Mouse (Mus musculus) C2C12 (cell line): ENCODE measurements around the gene Klf2. TPM values are rescaled to one million over a fixed set of nuclear protein-coding genes. Genes with fewer than 3 reads are reported as not detected.

Source experiments
- H3K27me3 ChIP-seq: one replicate; pipeline ENCODE4 v1.6.1; 2011; ENCODE audit not compliant: control insufficient read depth, insufficient read depth, insufficient read length
- H3K36me3 ChIP-seq: one replicate; pipeline ENCODE4 v1.6.1; 2011; ENCODE audit not compliant: control insufficient read depth, insufficient read depth
- H3K4me3 ChIP-seq: one replicate; pipeline ENCODE4 v1.5.1; 2011; ENCODE audit warnings: mild to moderate bottlenecking, control low read depth; ENCODE audit not compliant: poor library complexity, insufficient read depth, severe bottlenecking
- H3K79me2 ChIP-seq: one replicate; pipeline ENCODE4 v1.6.1; 2011; ENCODE audit not compliant: control insufficient read depth, insufficient read depth
- H3K79me3 ChIP-seq: one replicate; pipeline ENCODE4 v1.6.1; 2011; ENCODE audit warnings: low read depth, control low read depth
- H3ac ChIP-seq: one replicate; pipeline ENCODE3; 2011; ENCODE audit warnings: low read depth; ENCODE audit not compliant: control insufficient read depth, insufficient read length
- CEBPB ChIP-seq: IDR thresholded peaks from one replicate; pipeline ENCODE4 v1.6.1; 2011; ENCODE audit warnings: low read depth, mild to moderate bottlenecking, control low read depth, moderate library complexity
- CTCF ChIP-seq: IDR thresholded peaks from one replicate; pipeline ENCODE4 v1.5.1; 2011; ENCODE audit not compliant: control insufficient read depth, insufficient read depth, insufficient read length
- FOSL1 ChIP-seq: IDR thresholded peaks from one replicate; pipeline ENCODE4 v1.8.0; 2011; ENCODE audit warnings: mild to moderate bottlenecking, low read length; ENCODE audit not compliant: poor library complexity, insufficient read depth, severe bottlenecking
- MAX ChIP-seq: IDR thresholded peaks from one replicate; pipeline ENCODE4 v1.6.1; 2011; ENCODE audit warnings: mild to moderate bottlenecking, control low read depth
- MYOD1 ChIP-seq: IDR thresholded peaks from one replicate; pipeline ENCODE4 v1.6.1; 2011; ENCODE audit warnings: low read depth; ENCODE audit not compliant: control insufficient read depth, insufficient read length
- MYOG ChIP-seq: IDR thresholded peaks from one replicate; pipeline ENCODE4 v1.6.1; 2011; ENCODE audit not compliant: control insufficient read depth, insufficient read length; ENCODE audit errors: extremely low read depth
- USF1 ChIP-seq: IDR thresholded peaks from one replicate; pipeline ENCODE4 v1.6.1; 2011; ENCODE audit warnings: low read depth, mild to moderate bottlenecking, control low read depth, moderate library complexity
- polyA plus RNA-seq: library from polyadenylated mRNA; unstranded; fragments of >200 nt; fragmentation: generic; extraction: Trizol; gene quantifications from one replicate; pipeline ENCODE4 v1.2.1, GENCODE M21; 2012; ENCODE audit warnings: missing spikeins

Klf2 gene
- polyA plus RNA-seq, 1 experiment, result 9.9 TPM

GRCm38 (mm10) chr8:72365826-72366225 lies 47.0 kb downstream of the Klf2 start:
- TF ChIP-seq CTCF, result peak; percentile 89
- TF ChIP-seq MAX, result no peak
- H3ac ChIP-seq, result no peak overlapping the region
- H3K36me3 ChIP-seq, result peaks cover 41% of the 10 kb centered on the region

DNA sequence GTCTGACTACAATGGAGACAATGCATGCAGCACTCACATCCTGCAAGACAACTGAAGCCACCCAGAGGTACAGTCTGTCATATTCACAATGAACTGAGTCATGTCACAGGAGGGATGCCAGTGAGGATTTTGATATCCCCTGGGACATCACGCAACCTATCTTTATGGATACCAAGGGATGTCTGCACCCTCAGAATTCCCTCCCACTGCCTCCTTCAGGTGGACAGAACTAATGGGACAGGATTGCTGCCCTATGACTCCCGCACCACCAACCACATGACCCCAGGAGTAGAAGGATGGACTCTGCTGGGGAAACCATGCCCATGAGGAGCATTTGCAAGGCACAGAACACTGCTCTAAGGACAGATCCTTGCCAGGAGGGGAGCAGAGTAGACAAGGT lies 47.6 kb downstream of the Klf2 start:
- no peak overlapping the region for H3ac ChIP-seq
- peaks cover 42% of the 10 kb centered on the region for H3K36me3 ChIP-seq

More at GRCm38 (mm10) chr8:72365826-72366225, 47.0 kb downstream of the Klf2 start:
- Histone ChIP-seq H3K79me3 (no peaks in the 10 kb centered on the region), H3K79me2 (no peaks in the 10 kb centered on the region), H3K27me3 (no peaks in the 10 kb centered on the region), H3K4me3 (no peak overlapping the region)

More for the DNA sequence above, 47.6 kb downstream of the Klf2 start:
- no peaks in the 10 kb centered on the region for H3K79me3 ChIP-seq
- H3K4me3 ChIP-seq, result no peak overlapping the region
- no peaks in the 10 kb centered on the region for H3K79me2 ChIP-seq
- H3K27me3 ChIP-seq, result no peaks in the 10 kb centered on the region
- TF ChIP-seq CEBPB (no peak), MAX (no peak), MYOG (no peak), CTCF (no peak), USF1 (no peak), MYOD1 (no peak), FOSL1 (no peak)

Other genes starting within 250 kb of the Klf2 start
- gene Olfr373, start 235.9 kb upstream of the Klf2 start, polyA plus RNA-seq, result not detected
- 0.01 TPM for gene Olfr374, start 212.0 kb upstream of the Klf2 start, polyA plus RNA-seq
- gene Tpm4, start 184.1 kb upstream of the Klf2 start, polyA plus RNA-seq, result 434 TPM
- gene Rab8a, start 157.8 kb upstream of the Klf2 start, polyA plus RNA-seq, result 122 TPM
- gene Hsh2d, start 129.4 kb upstream of the Klf2 start, polyA plus RNA-seq, result 0.04 TPM
- gene Cib3, start 106.2 kb upstream of the Klf2 start, polyA plus RNA-seq, result not detected
- gene Gm11034, start 105.4 kb upstream of the Klf2 start, polyA plus RNA-seq, result not detected
- gene Fam32a, start 99.3 kb upstream of the Klf2 start, polyA plus RNA-seq, result 40.7 TPM
- 77.7 TPM for gene Ap1m1, start 79.0 kb upstream of the Klf2 start, polyA plus RNA-seq
- 107 TPM for gene Gm10282, start 13.8 kb upstream of the Klf2 start, polyA plus RNA-seq
- 29.4 TPM for gene Eps15l1, start 102.4 kb downstream of the Klf2 start, polyA plus RNA-seq
- gene Calr3, start 124.8 kb downstream of the Klf2 start, polyA plus RNA-seq, result 1.6 TPM
- 5.9 TPM for gene 1700030K09Rik, start 124.8 kb downstream of the Klf2 start, polyA plus RNA-seq
- gene Cherp, start 156.2 kb downstream of the Klf2 start, polyA plus RNA-seq, result 56.9 TPM
- gene Slc35e1, start 173.6 kb downstream of the Klf2 start, polyA plus RNA-seq, result 27.5 TPM
- 7.8 TPM for gene Med26, start 229.2 kb downstream of the Klf2 start, polyA plus RNA-seq